Mouse (Mus musculus) embryo, embryonic 9.5 days (tissue): ENCODE measurements around the gene Kirrel3.

Source experiments
- DNase-seq: peaks from one replicate; pipeline ENCODE4 v3.0.0-alpha.2; 2017; ENCODE audit errors: extremely low spot score

Gene Kirrel3

GRCm38 (mm10) chr9:35026311-35026710 lies 540.6 kb downstream of the Kirrel3 start:
- no peak for DNase-seq

DNA sequence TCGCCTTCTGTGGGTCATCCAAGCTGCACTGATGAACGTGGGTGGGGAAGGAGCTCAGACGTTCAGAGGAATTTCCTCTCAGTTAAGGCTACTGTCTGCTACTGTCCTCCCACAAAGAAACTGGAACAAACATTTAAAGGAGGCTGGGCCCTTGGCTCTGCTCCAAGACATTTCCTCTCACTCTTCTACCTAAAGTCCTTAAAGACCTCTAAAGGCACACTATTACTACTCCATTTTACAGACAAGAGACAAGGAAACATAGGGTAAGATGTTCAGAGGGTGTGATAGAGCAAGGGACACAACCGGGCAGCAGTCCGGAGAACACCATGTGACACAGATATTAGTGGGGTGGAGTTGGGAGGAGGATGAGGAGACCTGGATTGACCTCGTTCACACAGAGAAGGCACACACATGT lies 541.2 kb downstream of the Kirrel3 start:
- DNase-seq, result no peak

GRCm38 (mm10) chr9:35027382-35027997 lies 541.8 kb downstream of the Kirrel3 start:
- DNase-seq, result no peak

DNA sequence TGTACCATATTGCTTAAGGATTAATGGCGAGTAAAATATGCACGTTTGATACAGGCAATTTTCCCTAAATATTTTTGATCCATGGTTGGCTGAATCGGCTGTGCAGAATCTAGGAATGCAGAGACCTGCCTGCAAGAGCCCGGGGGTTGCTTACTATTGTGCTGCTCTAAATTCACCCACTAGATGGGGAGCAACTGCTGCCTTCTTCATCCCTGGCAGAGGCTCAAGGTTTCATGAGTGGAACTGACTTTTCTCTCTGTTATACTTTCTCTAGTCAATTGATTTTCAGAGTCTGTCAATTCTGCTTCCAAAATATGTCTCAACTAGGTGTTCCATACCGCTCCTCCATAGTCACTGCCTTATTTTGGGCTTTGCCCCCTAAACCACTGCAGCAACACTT lies 545.1 kb downstream of the Kirrel3 start:
- DNase-seq, result no peak

- DNase-seq, result no peak
These were observed 546.8 kb downstream of the Kirrel3 start for GRCm38 (mm10) chr9:35032457-35032856.

GRCm38 (mm10) chr9:35035074-35035473 lies 549.4 kb downstream of the Kirrel3 start:
- no peak for DNase-seq

- DNase-seq, result no peak
These were observed 553.4 kb downstream of the Kirrel3 start for GRCm38 (mm10) chr9:35038922-35039586.

DNA sequence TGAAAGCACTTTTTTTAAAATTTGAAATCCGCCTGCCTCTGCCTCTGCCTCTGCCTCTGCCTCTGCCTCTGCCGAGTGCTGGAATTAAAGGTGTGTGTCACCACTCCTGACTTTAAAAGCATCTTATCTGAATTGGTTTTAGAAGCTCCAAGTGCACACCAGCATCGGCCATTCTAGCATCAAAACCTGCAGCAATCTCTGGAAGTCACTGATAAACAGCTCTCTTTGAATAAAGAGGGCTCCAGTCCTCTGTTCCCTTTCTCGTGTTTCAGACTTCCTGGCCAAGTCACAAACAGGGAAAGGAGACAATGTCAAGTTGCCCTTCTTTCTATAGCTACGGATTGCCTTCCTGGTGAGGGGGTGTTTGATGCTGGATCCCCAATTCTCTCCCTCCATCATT lies 554.2 kb downstream of the Kirrel3 start:
- no peak for DNase-seq

- no peak for DNase-seq
These were observed 555.8 kb downstream of the Kirrel3 start for GRCm38 (mm10) chr9:35041493-35041892.

DNA sequence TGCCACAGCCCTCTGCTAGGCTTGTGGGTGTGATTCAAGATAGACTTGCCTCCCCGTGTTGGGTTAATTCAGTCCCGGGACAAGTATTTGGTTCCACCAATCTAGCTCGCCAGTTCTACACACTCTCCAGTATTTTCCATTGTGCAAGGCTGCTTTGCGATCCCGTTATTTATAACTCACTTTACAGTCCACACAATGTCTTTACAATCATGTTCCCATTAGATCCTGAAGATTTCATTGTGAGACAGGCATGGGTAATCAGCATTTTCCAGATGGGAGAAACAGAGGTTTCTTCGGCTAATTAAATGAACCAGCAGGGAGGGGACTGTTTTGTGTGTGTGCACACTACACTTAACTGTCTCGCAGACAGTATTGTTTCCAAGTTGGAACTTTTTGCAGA lies 557.9 kb downstream of the Kirrel3 start:
- DNase-seq, result no peak

DNA sequence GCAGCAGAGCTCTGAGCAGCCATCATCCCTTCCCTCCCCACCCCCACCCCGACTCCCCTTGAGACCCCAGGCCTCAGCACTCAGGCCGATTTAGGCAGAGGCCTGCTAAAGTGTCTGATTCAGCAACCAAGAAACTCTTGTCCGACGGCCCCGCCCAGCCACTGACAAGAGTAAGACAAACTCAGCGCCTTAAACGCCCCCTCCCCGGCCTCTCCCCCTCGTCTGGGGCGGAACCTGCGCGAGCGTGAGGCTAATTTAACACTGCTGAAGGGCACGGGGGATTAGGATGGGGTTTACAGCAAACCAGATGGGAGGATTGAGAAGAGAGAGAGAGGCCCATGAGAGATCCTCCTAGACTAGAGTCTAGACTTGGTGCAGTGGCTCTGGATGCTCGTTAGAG lies 558.8 kb downstream of the Kirrel3 start:
- peak; percentile 67 for DNase-seq

DNA sequence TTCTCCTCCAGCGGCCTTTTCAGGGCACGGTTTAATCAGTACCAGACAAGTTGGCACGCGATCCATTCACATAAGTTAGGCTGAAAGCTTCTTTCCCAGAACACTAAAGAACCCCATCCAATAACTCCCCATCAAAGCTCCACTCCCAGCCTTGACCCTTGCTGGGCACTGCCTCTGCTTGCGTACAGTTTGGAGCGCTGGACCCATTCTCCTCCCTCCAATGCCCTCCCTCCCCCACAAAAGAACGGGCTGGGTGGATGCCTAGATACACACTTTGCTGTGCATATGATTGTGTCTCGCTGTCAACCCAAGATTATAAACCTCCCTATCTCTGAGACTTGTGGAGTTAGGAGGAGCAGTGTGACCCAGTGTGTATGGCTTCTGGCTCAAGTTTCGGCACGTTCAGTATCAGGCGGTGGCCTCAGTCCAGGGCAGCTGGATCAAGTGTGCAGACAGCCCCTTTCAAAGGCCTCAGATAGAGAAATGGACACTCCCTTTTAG lies 559.4 kb downstream of the Kirrel3 start:
- DNase-seq, result no peak

- DNase-seq, result no peak
These were observed 560.1 kb downstream of the Kirrel3 start for GRCm38 (mm10) chr9:35045756-35046155.

- DNase-seq, result no peak
These were observed 562.8 kb downstream of the Kirrel3 start for GRCm38 (mm10) chr9:35048449-35048848.

DNA sequence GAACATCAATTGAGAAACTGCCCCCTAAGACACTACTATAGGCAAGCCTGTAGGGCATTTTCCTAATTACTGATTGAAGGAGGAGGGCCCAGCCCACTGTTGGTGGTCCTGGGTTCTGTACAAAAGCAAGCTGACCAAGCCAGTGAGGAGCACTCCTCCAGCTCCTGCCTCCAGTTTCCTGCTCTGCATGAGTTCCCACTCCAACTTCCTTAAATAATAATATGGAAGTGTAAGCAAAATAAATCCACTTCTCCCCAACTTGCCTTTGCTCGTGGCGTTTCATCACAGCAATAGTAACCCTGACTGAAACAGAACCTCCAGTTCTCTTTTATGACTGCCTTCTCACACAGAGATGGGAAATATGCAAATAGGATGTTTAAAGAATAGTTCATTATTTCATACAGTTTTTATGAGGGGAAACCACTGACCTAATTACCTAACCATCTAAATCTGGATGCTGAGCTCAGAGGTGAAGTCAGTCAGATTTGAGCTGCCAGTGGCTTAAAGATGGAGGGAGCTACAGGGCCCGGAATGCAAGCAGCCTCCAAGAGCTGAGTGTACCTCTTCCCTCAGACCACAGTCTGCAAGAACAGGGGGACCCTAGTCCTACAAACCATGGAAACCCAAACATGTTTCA lies 564.3 kb downstream of the Kirrel3 start:
- DNase-seq, result no peak

GRCm38 (mm10) chr9:35050701-35051454 lies 565.2 kb downstream of the Kirrel3 start:
- no peak for DNase-seq

DNA sequence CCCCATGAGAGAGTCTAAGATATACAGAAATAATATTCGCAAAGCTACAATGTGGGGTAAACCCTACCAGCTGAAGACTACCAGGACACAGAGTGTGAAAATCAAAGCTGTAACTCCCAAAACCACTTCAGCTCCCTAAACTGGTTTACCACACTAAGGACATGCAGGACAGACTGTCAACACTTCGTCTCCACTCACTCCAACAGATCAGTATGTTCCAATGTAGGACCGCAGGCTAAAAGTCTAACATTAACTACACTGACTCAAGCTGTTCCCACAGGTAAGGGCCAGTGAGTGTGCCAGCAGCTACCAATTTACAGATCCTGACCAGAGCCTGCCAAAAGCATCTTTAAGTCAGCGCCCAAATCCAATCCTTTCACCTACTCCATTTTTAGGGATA lies 566.0 kb downstream of the Kirrel3 start:
- no peak for DNase-seq

- no peak for DNase-seq
These were observed 567.0 kb downstream of the Kirrel3 start for GRCm38 (mm10) chr9:35052671-35053070.

DNA sequence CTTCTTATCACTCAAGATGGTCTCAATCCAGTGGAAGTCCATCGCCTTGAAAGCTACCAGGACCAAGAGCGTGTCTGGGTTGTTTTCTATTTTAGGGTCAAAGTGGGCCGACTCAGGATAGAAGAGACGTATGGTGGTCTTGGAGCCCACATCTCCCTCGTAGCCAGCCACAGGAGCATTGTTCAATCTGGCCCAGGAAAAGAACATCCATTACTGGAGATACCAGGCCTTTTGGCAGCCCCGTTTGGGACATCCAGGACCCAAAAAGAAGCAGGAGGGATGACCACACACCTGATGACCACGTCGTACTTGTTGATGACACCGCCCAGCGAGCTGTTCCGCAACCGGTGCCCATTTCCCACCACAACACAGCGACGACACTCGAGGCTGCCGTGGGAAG lies 567.4 kb downstream of the Kirrel3 start:
- DNase-seq, result no peak

DNA sequence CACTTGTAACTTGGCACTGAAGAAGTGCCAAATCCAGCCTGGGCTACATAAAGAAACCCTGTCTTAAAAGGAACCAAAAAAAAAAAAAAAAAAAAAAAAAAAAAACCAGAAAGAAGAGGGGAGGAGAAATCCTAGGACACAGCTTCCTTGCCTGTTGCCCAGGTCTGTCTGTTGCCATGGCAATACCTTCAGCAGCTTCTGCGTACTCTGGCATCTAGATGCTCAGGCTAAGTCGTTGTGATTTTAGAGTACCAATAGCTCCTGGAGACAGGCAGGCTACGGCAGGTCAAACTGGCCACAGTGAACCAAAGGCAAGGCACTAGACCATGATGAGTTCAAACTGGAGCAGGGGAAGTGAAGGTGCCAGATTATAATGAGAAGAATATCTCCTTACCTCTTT lies 568.0 kb downstream of the Kirrel3 start:
- DNase-seq, result no peak

DNA sequence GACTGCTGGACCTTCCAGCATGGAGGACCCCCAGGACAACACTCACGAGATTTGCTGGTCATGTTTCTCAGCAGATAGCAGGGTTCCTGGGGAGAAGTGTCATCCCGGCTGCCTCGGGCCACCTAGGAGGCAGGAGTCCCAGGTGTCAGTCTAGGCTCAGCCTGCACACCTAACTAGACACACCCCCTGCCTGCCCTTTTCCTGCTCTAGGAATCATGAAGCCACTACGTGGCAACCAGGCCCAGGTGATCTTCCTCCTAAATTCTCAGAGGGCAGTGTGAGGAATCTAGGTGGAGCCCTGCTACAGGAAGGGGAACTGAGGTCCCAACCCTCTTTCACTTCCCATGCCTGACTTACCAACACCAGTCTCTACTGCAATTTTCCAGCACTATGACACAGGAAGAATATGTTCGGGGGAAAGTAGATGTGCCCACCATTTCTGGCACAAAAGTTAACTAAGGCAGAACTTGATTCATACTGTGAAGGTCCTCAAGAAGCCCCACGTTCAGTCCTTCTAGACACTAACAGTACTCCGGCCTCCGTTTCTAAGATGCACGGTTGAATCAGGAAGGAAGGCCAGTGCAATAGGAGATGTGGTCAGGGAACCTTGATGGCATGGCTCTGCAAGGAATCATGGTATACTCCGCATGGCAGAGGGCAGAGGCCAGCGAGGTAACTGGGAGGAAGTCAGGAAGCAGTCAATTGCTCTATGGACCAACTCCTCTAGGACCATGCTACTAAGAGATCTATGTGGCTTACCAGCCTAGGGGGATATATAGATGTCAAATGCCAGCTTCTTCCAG lies 570.0 kb downstream of the Kirrel3 start:
- no peak for DNase-seq

- DNase-seq, result no peak
These were observed 570.9 kb downstream of the Kirrel3 start for GRCm38 (mm10) chr9:35056611-35057010.
